Mouse (Mus musculus) left cerebral cortex, adult 2 months (tissue): ENCODE results near the gene Pax5. TPM values are rescaled to one million over a fixed set of nuclear protein-coding genes. Genes with fewer than 3 reads are reported as not detected.

ENCODE experiments used
- DNase-seq, 2 experiments: peaks; one replicate each; pipeline ENCODE4 v3.0.0; 2021 to 2022; ENCODE audit warnings: low spot score in 2 of 2, mixed read lengths in 1 of 2; ENCODE audit errors: extremely low spot score in 1 of 2
- H3K27ac ChIP-seq: fragments of 200-600 bp; 2 replicates; pipeline ENCODE4 v1.8.1; 2022
- H3K4me3 ChIP-seq: fragments of 200-600 bp; 2 replicates; pipeline ENCODE4 v1.8.1; 2022
- CTCF ChIP-seq: fragments of 200-600 bp; IDR thresholded peaks from 2 replicates; pipeline ENCODE4 v1.8.1; 2022; ENCODE audit warnings: antibody characterized with exemption, mild to moderate bottlenecking, moderate library complexity
- intact Hi-C: fragments of 180-260 bp; cut with DNase I; formaldehyde crosslinking; loops from one replicate; pipeline ENCODE4 v1.15.1; 2025
- microRNA-seq, 2 experiments: library from miRNA; unstranded; fragments of <30 nt; microRNA quantifications; one replicate each; pipeline ENCODE4 v1.2.0; 2021
- total RNA-seq, 2 experiments: library from RNA; stranded (reverse); gene quantifications; 2 replicates each; pipeline ENCODE4 v1.2.3; 2021

Gene Pax5
- total RNA-seq, 2 experiments from 2014 or later, result 0.51 TPM; not detected in 1

DNA sequence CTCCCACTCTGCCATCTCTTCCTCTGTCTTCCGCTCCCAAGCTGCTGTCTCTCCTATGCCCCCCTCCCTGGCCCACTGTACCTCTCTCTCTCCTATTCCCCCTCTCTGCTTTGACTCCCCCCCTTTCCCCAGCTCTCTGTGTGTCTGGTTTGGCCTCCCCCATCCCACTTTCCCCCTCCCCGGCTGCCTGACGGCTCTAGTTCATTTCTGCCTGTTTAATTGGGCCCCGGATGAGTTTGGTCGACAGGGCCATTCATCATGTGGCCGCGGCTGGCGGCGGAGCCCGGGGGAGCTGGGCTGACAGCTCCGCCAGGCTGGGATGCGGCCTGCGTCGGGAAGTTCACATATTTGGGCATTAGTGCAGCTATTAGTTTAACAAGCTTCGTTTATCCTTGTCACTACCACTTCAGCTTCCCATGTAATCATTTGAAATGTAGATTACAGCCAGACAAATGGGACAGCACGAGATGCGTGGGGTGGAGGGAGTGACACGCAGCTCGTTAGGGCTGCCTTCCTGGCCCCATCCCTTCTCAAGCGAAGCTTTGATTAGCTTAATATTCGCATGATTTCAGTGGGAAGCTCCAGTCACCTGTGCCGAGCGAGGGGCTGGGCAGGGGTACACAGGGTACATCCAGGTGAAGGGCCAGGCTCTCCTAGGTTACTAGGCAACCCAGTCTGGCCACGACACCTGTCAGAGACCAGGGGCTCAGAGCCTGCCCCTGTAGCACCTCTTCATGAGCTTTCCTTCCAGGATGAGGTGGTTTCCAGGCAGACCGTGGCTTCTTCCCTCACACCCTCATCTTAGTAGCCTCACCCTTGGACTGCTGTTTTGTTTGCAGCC is 201.7 kb downstream of the Pax5 start:
- no peak for DNase-seq
- TF ChIP-seq CTCF, result no peak
- no peak overlapping the region for H3K4me3 ChIP-seq
- intact Hi-C loops, result no loop called here
- no peak overlapping the region for H3K27ac ChIP-seq

DNA sequence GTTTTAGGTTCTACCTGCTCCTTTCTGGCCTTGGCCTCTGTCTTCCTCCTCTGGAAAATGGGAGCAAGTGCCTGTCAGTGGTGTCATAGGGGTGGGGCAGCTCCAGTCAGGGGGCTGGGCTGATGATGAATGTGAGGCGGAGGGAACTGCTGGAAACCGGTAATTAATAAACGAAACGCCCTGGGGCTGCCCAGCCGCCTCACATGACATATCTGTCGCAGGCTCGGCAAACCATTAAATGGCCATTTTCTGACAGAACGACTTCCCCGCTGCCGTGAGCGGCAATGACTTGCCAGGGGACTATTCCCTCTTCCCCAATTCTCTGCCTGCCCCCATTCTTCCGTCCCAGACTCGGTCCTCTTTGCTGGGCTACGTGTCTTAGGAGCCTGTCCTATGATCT is 202.4 kb downstream of the Pax5 start:
- H3K27ac ChIP-seq, result no peak overlapping the region
- no peak for TF ChIP-seq CTCF
- no peak for DNase-seq
- intact Hi-C loops, result no loop called here
- no peak overlapping the region for H3K4me3 ChIP-seq

DNA sequence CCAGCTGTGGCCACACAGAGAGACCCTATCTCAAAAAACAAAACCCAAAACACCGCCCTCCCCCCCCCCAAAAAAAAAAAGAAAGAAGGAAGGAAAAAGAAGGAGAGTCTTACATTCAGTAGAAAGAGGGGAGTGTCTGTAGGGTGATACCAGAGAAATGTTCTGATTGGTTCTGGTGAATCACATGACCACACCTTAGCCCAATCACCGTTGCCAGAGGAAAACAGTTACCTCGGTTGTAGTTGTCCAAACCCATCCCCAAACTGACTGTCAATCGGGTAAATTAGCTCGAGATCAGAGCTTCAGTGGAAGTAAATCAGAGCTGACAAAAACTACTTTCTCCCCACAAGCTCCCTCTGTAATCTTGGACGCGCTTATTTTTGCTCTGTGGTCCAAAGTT is 205.3 kb downstream of the Pax5 start:
- no peak overlapping the region for H3K4me3 ChIP-seq
- no peak for DNase-seq
- TF ChIP-seq CTCF, result no peak
- H3K27ac ChIP-seq, result no peak overlapping the region
- intact Hi-C loops, result no loop called here

DNA sequence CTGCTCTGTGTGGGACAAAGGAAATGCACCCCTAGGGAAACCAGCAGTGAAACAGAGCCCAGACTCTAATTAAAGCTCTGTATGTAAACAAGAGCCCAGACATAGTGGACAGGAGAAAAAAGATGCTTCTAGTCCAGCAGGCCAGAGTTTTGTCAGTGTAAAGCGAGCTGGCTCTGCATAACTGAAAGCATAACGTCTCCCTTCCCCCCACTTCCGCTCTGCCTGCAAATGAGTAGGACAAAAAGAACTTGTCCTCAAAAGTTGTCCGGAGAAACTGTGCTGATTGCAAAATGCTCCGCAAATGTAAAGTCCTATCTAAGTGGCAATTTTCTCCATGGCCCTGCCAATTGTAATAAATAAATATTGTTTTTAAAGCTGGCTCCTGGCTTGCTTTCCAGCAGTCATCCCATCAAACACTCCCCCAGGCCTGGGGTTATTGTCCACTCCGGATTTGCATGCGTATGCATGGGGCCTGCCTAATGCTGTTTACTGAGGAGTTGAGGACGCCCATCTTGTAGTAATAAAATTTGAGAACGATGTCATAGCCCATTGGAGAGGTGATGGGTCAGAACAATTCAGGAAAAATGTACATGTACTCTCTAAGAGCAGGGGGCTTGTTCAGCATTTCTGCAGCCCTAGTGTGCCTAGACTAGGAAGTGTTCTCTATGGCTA is 208.0 kb downstream of the Pax5 start:
- no peak overlapping the region for H3K27ac ChIP-seq
- TF ChIP-seq CTCF, result no peak
- intact Hi-C loops, result no loop called here

DNA sequence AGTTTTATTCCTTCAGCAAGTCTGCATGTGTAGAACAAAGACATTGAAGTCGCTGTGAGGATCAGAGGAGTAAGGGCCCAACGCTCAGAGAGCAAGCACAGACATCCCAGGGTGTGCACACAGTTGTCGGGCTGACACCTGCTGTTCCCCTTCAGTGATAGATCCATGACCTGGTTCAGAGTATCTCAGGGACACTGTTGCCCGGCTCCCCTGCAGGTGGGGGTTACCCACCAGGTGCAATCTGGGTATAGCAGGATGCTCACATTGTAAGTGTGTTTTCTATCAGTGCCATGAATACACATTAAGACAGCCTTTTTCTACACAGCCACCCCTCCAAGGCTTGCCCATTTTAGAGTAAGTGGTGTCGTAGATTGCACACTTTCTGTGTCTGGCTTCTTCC is 212.1 kb downstream of the Pax5 start:
- DNase-seq, result no peak
- intact Hi-C loops, result no loop called here
- TF ChIP-seq CTCF, result no peak
- Histone ChIP-seq H3K27ac (no peak overlapping the region), H3K4me3 (no peak overlapping the region)

More for the DNA sequence above, 208.0 kb downstream of the Pax5 start:
- DNase-seq, result no peak
- no peak overlapping the region for H3K4me3 ChIP-seq

DNA sequence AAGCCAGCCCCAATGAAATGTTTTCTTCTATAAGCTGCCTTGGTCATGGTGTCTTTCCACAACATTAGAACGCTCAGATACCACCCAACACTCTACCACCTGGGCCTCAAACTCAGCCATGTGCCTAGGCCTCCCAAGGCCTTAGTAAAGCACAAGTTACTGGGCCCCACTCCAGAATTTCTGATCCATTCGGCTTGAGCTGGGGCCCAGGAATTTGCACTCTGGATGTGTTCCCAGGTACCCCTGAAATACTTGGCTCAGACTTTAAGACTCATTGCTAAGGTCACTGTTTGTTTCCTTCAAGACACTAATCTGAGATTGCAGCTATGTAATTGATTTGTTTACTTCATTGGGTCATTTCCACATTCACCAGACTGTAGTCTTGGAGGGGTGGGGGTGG is 214.5 kb downstream of the Pax5 start:
- no peak for TF ChIP-seq CTCF
- intact Hi-C loops, result no loop called here

DNA sequence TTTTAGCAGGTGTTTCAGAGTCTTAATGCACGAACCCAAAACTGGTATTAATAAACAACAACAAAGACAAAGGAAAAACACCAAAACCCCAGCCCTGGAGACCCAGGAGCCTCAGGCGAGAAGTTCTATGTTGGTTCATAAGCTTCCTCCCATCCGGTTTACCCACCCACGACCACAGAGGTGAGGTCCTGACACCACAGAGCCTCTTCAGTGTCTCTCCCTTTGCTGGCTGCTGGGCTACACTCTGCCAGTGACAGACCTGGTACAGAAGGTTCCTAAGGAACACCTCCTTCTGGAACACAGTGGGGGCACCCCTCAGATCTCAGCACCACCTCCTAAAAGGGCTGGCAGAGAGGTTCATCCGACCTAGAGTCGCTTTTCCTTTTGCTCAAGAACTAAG is 216.5 kb downstream of the Pax5 start:
- Histone ChIP-seq H3K4me3 (no peak overlapping the region), H3K27ac (no peak overlapping the region)
- DNase-seq, result no peak
- intact Hi-C loops, result no loop called here
- TF ChIP-seq CTCF, result no peak

More for the DNA sequence above, 214.5 kb downstream of the Pax5 start:
- no peak overlapping the region for H3K27ac ChIP-seq
- no peak for DNase-seq
- no peak overlapping the region for H3K4me3 ChIP-seq

DNA sequence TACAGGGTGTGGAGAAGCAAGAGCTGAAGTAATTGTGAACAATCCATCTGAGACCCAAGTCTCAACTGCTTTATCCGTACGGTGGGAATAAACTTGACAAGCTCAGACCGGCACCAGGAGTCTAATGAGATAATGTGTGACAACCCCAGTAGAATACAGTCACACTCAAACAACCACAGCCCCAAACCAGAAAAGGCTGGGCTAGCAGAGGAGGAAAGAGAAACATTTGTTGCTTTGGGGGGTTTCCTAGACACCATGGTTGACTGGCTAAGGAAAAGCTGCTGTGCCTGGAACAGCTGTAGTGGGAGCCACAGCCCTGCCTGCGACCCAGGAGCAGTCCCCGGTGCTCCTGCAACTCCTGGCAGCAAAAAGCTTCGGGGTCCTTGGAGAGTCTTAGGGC is 219.4 kb downstream of the Pax5 start:
- TF ChIP-seq CTCF, result no peak
- intact Hi-C loops, result no loop called here

DNA sequence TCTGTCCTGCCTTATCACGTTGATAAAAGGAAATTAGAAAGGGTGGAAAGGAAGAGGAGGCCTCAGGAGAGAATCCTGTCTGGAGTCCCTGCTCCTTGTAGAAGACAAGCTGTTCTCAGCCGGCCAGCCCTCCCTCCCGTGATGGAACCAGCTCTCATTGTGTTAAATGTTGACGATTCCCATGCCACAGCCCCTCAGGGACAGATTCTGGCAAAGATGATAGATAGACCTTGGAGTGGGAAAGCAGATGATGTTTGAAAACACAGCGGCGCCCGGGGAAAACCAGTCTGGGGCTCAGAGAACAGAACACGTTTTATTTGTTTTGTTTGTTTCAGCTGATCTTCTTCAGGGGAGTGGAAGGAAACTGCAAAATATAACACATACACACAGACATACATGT is 221.6 kb downstream of the Pax5 start:
- intact Hi-C loops, result no loop called here
- DNase-seq, result no peak
- no peak overlapping the region for H3K4me3 ChIP-seq
- H3K27ac ChIP-seq, result no peak overlapping the region
- no peak for TF ChIP-seq CTCF

More for the DNA sequence above, 219.4 kb downstream of the Pax5 start:
- DNase-seq, result no peak
- H3K4me3 ChIP-seq, result no peak overlapping the region
- H3K27ac ChIP-seq, result no peak overlapping the region

DNA sequence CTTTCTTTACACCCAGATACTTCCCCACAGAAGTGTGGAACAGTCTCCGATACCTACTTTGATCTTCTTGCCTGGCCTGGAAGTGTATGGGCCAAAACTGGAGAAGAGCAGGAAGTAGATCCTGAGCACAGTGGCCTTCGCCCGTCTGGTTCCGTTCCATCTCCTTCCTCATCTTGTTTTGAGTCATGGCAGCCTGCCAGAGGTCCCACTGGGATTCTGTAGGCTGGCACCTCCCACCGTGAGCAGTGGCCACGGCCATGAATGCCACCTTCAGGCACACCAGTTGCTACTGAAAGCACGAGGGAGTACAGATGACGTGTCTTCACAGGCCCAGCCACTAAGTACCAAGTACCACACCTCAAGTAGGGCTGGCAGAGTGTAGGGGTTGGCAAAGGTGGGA is 222.1 kb downstream of the Pax5 start:
- TF ChIP-seq CTCF, result no peak
- no peak overlapping the region for H3K27ac ChIP-seq
- H3K4me3 ChIP-seq, result no peak overlapping the region
- no peak for DNase-seq
- intact Hi-C loops, result no loop called here

DNA sequence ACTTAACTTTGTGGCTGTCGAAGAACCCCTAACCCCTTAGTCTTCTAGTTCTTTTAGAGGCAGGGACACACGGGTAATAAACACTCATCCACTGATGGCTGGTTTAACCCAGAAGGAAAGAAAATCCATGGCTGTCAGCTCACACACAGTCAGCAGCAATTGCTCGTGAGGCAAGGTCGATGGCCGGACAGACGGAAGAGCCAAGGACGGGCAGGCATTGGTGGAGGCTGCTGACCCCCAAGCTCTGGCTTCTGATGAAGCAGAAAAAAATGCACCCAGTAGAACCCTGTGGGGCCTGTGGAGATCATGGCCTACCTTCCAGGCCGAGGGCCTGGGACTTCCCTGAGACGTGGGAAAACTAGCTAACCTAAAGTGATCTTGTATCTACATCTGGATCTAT is 227.4 kb downstream of the Pax5 start:
- no peak overlapping the region for H3K27ac ChIP-seq
- TF ChIP-seq CTCF, result no peak
- no peak for DNase-seq
- no peak overlapping the region for H3K4me3 ChIP-seq
- intact Hi-C loops, result no loop called here

DNA sequence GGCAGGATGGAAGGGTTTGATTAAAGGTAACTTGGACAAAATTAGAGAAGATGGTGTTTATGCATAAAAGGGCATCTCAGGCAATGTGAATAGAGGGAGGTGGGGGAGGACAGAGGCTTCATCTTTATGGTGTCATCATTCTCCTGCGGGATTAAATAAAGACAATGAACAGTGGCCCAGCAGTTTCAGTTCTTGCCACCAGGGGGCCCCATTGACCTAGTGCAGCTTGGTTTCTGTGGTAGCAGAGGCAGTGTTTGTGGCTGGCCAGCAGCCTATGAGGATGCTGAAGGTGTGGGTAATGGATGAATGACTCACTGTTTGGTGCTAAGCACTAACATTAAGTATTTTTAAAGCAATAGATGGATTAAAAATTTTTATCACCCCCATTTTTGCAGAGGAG is 230.5 kb downstream of the Pax5 start:
- TF ChIP-seq CTCF, result peak; percentile 14
- Histone ChIP-seq H3K4me3 (no peak overlapping the region), H3K27ac (no peak overlapping the region)
- intact Hi-C loops, result no loop called here
- no peak for DNase-seq

Small RNAs within 50 kb of the gene (microRNA-seq; reads per million reads assigned to microRNA genes)
- 0 reads per million in 2 experiments for gene Mir5120

Other genes with a start within 250 kb of the Pax5 start
- gene Zcchc7, start 45.4 kb upstream of the Pax5 start, total RNA-seq, result 10 to 100 TPM; 63.1 to 71.7 TPM